Mouse (Mus musculus) T-cell, adult 2 months (primary cell): ENCODE measurements around the gene Med12l.

ENCODE experiments used
- DNase-seq: peaks from one replicate; pipeline ENCODE4 v3.0.0; 2022; ENCODE audit warnings: low spot score

Gene Med12l

DNA sequence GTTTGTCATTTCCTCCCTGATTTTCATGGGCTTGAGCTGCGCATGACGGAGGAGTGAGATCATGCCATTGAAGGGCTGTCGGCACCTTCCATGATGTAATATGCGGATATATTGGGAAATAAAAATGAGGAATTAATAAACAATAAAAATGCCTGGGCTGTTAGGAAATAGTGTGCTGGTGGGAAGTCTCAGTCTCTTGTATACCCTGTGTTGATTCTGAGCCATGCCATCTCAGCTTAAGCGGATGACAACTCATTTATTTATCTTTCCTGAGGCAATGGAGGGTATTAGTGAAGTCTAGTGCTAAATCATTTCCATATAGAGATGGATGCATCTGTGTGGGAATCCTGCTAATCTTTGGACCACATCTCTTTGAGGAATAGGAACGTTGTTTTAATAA is 242.4 kb downstream of the Med12l start:
- no peak for DNase-seq

DNA sequence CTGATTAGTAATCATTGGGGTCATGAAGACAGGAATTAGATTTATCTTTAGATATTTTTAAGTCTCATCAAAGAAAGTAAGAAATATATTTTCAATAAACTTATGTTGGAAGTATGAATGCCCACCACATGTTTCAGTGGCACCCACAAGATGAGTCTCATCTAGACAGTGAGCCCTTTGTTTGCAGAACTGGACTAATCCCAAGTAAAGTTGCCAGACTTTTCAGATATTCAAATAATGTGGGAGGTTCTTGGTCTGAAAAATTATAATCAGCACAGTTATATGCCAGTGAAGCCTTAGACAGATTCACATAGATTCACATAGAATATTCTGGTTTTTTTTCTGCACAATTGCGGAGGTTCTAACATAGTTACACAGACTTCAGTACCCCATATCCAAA is 244.8 kb downstream of the Med12l start:
- DNase-seq: no peak

GRCm38 (mm10) chr3:59257740-59258664 is 252.4 kb downstream of the Med12l start:
- DNase-seq: peak; percentile 42

DNA sequence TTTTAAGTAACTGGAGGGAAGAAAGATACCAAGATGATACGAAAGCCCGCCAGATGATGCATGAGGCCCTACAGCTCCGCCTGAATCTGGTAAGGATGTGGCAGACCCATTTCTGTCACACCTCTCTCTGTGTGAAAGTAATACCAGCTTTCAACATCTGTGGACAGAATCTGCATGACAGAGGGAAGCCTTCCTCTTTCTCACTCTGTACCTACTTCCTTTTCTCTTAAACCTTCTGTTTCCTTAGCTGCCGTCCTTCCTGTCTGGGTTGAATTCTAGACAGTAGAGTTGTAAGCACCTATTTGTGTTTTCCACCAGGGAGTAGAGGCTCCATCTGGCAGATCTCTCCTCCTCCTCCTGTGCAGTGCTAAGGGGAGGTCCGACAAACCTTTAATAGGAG is 255.1 kb downstream of the Med12l start:
- DNase-seq: peak; percentile 72

DNA sequence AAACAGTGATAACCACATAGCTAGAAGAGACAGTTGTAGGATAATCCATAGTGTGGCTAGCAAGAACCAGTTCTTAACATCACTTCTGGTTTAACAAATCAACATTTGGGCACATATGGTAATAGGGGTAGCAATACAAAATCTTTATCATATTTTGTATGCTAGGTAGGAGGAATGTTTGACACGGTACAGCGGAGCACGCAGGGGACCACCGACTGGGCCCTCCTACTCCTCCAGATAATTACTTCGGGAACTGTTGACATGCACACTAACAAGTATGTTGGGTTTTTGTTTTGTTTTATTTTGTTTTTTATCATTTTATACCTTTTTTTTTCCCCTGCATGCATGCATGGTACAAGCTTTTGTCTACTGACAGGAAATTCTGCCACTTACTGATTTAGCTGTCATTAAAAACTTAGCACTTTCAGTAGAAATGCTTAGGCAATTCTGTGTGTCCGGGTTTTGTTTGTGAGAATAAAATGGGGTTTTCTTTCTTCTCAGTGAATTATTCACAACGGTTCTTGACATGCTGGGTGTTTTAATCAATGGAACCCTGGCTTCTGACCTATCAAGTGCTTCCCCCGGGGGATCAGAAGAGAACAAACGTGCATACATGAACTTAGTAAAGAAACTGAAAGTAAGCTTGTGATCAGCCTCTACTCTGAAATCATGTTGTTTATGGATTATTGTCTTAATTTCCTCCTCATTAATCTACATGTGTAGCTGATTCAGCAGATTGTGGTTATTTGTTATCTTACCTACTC is 256.3 kb downstream of the Med12l start:
- DNase-seq: peak; percentile 42

DNA sequence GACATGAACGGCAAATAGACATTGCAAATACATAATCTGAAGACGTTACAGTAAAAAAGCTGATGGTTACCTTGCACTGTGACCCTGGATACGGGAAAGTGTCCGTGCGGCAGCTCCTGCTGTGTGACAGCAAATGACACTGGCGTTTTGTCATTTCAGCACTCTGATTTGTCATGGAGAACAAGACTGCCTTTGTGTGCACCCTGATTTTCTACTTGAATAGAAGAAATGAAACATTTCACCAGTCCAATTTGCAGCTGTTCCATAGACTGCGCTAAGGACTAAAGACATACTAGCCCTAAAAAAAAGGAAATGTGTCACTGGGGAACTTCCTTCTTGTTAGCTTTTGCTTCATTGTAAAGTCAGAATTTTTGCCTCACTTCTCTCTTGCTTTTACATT is 257.1 kb downstream of the Med12l start, which contains the start of gene P2ry12:
Gene P2ry12, minus strand, starts transcription at position 168 of the 400 bp plus-strand sequence.
- DNase-seq: no peak

GRCm38 (mm10) chr3:59263417-59263816 is 257.8 kb downstream of the Med12l start:
- DNase-seq: no peak

- DNase-seq: no peak
These were observed 258.4 kb downstream of the Med12l start for GRCm38 (mm10) chr3:59263988-59264387.

DNA sequence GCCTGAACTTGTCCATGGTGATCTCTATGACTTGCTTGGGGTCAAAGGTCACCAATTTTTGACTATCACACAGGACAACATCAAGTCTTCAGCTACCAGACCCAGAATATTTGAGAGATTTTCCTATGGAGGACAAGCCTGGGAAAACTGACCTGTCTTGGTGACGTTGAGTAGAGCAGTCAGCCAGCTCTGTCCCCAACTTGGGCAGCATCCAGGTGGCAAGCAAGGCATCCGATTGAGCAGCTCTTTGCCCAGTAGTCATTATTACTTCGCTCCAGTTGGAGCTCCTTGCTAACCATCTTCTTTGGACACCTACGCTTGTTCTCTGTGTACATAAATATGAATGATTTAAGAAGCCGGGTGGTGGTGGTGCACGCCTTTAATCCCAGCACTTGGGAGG is 265.2 kb downstream of the Med12l start:
- DNase-seq: no peak

GRCm38 (mm10) chr3:59277502-59278253 is 272.1 kb downstream of the Med12l start:
- DNase-seq: no peak

GRCm38 (mm10) chr3:59278254-59278533 is 272.6 kb downstream of the Med12l start:
- no peak for DNase-seq

DNA sequence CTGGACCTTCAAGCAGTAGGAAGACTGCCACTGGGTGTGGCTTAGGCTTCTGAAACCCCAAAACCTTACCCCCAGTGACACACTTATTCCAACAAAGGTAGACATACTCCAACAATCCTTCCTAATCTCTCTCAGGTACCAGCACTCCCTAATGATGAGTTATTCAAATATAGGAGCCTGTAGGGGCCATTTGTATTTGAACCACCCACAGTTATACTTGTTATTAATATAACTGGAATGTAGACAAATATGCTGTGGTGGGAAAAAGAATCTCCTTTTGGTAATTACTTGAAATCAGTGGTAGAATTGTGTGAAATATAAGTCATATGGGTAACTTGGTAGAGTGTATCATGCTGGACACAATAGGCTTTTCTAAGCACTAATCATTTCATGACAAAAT is 273.0 kb downstream of the Med12l start:
- DNase-seq: no peak

DNA sequence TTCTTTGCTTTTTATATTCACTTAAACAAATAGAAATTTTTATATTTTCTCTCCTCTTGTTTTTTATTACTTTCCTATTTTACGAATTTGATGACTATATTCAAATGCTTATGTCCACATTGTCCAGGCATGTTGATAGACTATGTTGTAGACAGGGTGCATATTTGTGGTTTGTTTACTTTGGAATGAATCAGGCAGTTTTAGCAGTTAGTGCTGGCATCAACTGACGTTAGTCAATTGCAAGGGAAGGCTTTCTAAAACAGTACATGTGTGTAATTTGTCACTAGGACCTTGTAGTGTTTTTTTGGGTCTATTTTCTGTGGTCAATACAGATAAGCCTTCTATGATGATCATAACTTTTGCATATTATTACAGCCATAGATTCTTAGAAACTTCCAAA is 284.9 kb downstream of the Med12l start:
- no peak for DNase-seq

GRCm38 (mm10) chr3:59293437-59294199 is 288.0 kb downstream of the Med12l start:
- no peak for DNase-seq

DNA sequence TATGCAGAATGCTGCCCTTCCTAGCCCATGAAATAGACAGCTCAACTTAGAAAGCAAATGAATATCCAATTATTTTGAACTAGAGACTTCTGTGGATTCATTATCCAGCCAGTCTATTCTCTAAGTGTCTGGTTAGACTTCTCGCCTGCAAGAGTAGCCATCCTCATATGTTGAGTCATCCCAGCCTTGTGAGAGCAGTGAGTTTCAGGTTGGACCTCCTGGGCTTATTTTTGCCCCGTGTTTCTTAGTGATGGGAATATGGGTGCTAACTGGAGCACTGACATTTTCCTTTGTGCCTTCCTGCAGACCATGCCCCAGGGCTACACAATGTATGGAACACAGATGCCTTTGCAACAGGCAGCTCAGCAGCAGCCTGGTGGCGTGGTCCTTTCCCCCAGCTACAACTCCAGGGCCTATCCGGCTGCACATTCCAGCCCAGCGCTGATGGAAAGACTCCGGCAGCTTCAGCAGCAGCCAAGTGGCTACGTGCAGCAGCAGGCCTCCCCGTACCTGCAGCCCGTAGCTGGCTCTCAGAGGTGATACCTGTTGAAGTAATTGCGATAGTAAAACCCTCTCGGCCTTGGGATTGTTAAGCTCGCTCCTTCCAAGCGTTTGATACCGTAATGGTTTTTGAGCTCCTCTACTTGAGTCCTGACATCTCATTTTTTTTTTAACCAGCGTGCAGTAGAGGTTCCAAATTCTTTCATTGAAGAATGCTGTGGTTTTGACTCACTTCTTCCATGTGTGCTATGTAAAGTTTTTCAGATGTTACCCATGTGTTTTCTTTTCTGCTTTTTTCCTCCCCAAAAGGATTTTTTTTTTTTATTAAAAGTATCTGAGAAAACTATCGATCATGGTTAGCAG is 290.3 kb downstream of the Med12l start:
- DNase-seq: no peak

- no peak for DNase-seq
These were observed 291.0 kb downstream of the Med12l start for GRCm38 (mm10) chr3:59296563-59297130.

DNA sequence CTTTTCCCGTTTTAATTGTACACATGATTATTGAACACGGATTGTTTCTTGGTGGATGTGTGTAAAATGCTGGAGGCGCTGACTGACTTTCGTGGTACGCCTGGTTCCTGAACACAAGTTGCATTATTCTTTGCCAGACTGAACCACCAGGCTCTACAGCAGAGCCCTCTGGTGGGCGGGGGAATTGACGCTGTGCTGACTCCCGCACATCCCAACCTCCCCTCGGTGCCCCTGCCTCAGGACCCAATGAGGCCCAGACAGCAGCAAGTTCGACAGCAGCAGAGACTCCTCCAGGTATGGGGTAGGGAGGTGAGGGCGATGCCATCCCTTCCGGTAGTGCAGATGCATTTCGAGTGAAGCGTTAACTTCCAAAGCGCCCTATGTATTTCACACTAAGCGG is 292.0 kb downstream of the Med12l start:
- DNase-seq: no peak

GRCm38 (mm10) chr3:59304944-59305343 is 299.3 kb downstream of the Med12l start:
- DNase-seq: no peak

DNA sequence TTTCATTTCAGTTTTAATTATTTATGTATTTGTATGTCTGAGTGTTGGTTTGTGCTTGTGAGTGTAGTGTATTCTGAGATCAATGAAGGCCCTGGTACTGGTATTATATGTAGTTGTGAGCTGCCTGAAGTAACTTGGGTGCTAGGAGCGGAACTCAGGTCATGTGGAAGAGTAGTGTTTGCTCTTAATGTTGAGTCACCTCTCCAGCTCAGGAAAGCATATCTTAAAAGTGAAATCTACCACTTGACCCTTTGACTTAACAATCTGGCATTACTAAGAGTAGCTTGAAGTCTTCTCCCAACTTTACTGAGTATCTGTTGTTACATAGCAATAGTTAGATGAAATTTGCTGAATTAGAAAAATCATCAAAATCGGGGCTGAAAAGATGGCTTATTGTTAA is 299.9 kb downstream of the Med12l start:
- DNase-seq: no peak

DNA sequence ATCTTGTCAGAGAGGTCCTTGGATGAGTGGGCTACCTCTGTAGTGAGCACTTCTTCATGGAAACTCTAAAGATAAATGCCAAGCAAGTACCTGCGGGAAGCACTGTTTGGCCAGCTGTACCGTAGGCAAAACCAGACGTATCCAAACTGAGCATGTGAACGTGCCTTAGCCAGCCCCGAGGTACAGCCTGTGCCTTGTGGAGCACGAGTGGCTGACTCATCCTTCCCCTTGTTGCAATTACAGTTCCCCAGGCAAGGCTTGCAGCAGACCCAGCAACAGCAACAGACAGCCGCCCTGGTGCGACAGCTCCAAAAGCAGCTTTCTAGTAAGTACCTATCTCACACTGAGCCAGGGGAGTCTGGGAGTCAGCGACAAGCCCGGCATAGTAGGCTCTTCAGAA is 307.0 kb downstream of the Med12l start:
- DNase-seq: no peak

GRCm38 (mm10) chr3:59316077-59316476 is 310.5 kb downstream of the Med12l start:
- DNase-seq: no peak
